Mouse (Mus musculus) hindbrain, embryonic 16.5 days (tissue): ENCODE results near the gene Zfp60. TPM values are rescaled to one million over a fixed set of nuclear protein-coding genes. Genes with fewer than 3 reads are reported as not detected.

Experiments used
- ATAC-seq: fragments of 200-750 bp; cut with Nextera tagmentation; 2 replicates; pipeline ENCODE4 v1.8.0; 2017; ENCODE audit warnings: moderate TSS enrichment, moderate library complexity
- H3K27ac ChIP-seq: fragments of 300-500 bp; sonication (generic); 2 replicates; pipeline ENCODE4 v1.5.1; 2014; ENCODE audit warnings: low read depth, mild to moderate bottlenecking, control low read depth, low read length, moderate library complexity
- H3K27me3 ChIP-seq: fragments of 300-500 bp; sonication (generic); replicated peaks from 2 replicates; pipeline ENCODE4 v1.6.1; 2014; ENCODE audit warnings: low read length; ENCODE audit not compliant: control insufficient read depth, insufficient read depth
- H3K36me3 ChIP-seq: fragments of 300-500 bp; sonication (generic); 2 replicates; pipeline ENCODE4 v1.6.1; 2014; ENCODE audit warnings: mild to moderate bottlenecking, low read length, moderate library complexity, mixed read lengths; ENCODE audit not compliant: control insufficient read depth, insufficient read depth
- H3K4me1 ChIP-seq: fragments of 300-500 bp; sonication (generic); 2 replicates; pipeline ENCODE4 v1.6.1; 2014; ENCODE audit warnings: low read depth, low read length; ENCODE audit not compliant: control insufficient read depth, insufficient read depth
- H3K4me2 ChIP-seq: fragments of 300-500 bp; sonication (generic); 2 replicates; pipeline ENCODE4 v1.6.1; 2014; ENCODE audit warnings: mild to moderate bottlenecking, low read length, control low read depth, moderate library complexity
- H3K4me3 ChIP-seq: fragments of 300-500 bp; sonication (generic); 2 replicates; pipeline ENCODE4 v1.5.1; 2014; ENCODE audit warnings: mild to moderate bottlenecking, low read length, control low read depth, moderate library complexity
- H3K9ac ChIP-seq: fragments of 300-500 bp; sonication (generic); 2 replicates; pipeline ENCODE4 v1.6.1; 2014; ENCODE audit warnings: low read depth, mild to moderate bottlenecking, control low read depth, low read length, moderate library complexity
- H3K9me3 ChIP-seq: fragments of 300-500 bp; sonication (generic); 2 replicates; pipeline ENCODE4 v1.6.1; 2014; ENCODE audit warnings: mild to moderate bottlenecking, low read length, moderate library complexity; ENCODE audit not compliant: control insufficient read depth
- WGBS: fragments of 180-500 bp; shearing (Covaris S2); extraction: QIAGEN DNeasy Blood & Tissue Kit; methylation state at CpG from one replicate; pipeline ENCODE4 v1.1.7; 2014; 5-methylcytosine and 5-hydroxymethylcytosine counted together
- polyA plus RNA-seq: library from polyadenylated mRNA; unstranded; fragments of >200 nt; fragmentation: Nextera tagmentation; extraction: Ambion mirVana; gene quantifications from 2 replicates; pipeline ENCODE4 v1.2.1, GENCODE M21; 2015

Gene Zfp60
- 84.1 and 94.2 TPM in 2 replicates for polyA plus RNA-seq

GRCm38 (mm10) chr7:27731281-27731883, at the start of gene Zfp60:
Gene Zfp60, plus strand, starts transcription at chr7:27731389.
- peak within 1 kb of the TSS; percentile 86 for H3K9ac ChIP-seq
- H3K36me3 ChIP-seq = no peaks in the 10 kb centered on the region
- no peaks in the 10 kb centered on the region for H3K9me3 ChIP-seq
- peaks cover 26% of the 10 kb centered on the region for H3K4me1 ChIP-seq
- H3K27ac ChIP-seq = peak within 1 kb of the TSS; percentile 98
- peak; percentile 95 for ATAC-seq
- under 1% methylated on average over 35 of the region's 35 CpGs for WGBS
- H3K4me3 ChIP-seq = peak within 1 kb of the TSS; percentile 60
- peak within 1 kb of the TSS; percentile 65 for H3K4me2 ChIP-seq
- H3K27me3 ChIP-seq = no peaks in the 10 kb centered on the region

- no peaks in the 10 kb centered on the region for H3K9me3 ChIP-seq
- no peaks in the 10 kb centered on the region for H3K27me3 ChIP-seq
- H3K9ac ChIP-seq = no peak overlapping the region
- no peak for ATAC-seq
- no peak overlapping the region for H3K4me3 ChIP-seq
- H3K36me3 ChIP-seq = no peaks in the 10 kb centered on the region
- H3K4me2 ChIP-seq = no peak overlapping the region
- H3K4me1 ChIP-seq = peaks cover 2% of the 10 kb centered on the region
- no peak overlapping the region for H3K27ac ChIP-seq
- 79% methylated on average over 2 of the region's 2 CpGs for WGBS
Measured at GRCm38 (mm10) chr7:27683218-27683617, 48.0 kb upstream of the Zfp60 start.

- Histone ChIP-seq H3K36me3 (no peaks in the 10 kb centered on the region), H3K9ac (no peak overlapping the region; the same call in 1 of the 2 replicates)
Measured at GRCm38 (mm10) chr7:27685220-27685619, 46.0 kb upstream of the Zfp60 start.

GRCm38 (mm10) chr7:27685681-27686080, 45.5 kb upstream of the Zfp60 start:
- Histone ChIP-seq H3K4me3 (peak overlapping the region; percentile 7; the same call in 1 of the 2 replicates), H3K4me2 (peak overlapping the region; percentile 50), H3K36me3 (no peaks in the 10 kb centered on the region), H3K9me3 (no peaks in the 10 kb centered on the region), H3K9ac (peak overlapping the region; percentile 35; the same call in 1 of the 2 replicates), H3K4me1 (peaks cover 13% of the 10 kb centered on the region), H3K27ac (no peak overlapping the region), H3K27me3 (no peaks in the 10 kb centered on the region)
- no peak for ATAC-seq
- WGBS = 0% methylated on average over 6 of the region's 6 CpGs

More at GRCm38 (mm10) chr7:27685220-27685619, 46.0 kb upstream of the Zfp60 start:
- no peaks in the 10 kb centered on the region for H3K9me3 ChIP-seq
- 40% methylated on average over 5 of the region's 5 CpGs for WGBS
- ATAC-seq = no peak
- peaks cover 11% of the 10 kb centered on the region for H3K4me1 ChIP-seq
- H3K4me2 ChIP-seq = peak overlapping the region; percentile 50
- H3K27ac ChIP-seq = no peak overlapping the region
- H3K4me3 ChIP-seq = 0 out of 2 replicates have a peak overlapping the region, but pooled peaks have one; percentile 7
- H3K27me3 ChIP-seq = no peaks in the 10 kb centered on the region

- Histone ChIP-seq H3K27ac (no peak overlapping the region), H3K4me2 (no peak overlapping the region), H3K36me3 (no peaks in the 10 kb centered on the region), H3K4me3 (no peak overlapping the region), H3K9ac (no peak overlapping the region), H3K9me3 (no peaks in the 10 kb centered on the region), H3K4me1 (peaks cover 13% of the 10 kb centered on the region), H3K27me3 (no peaks in the 10 kb centered on the region)
- ATAC-seq = no peak
- WGBS = 92% methylated on average over 1 of the region's 1 CpGs
Measured at GRCm38 (mm10) chr7:27687043-27687442, 44.1 kb upstream of the Zfp60 start.

- H3K27me3 ChIP-seq = no peaks in the 10 kb centered on the region
- no peak for ATAC-seq
- no peak overlapping the region for H3K27ac ChIP-seq
- peaks cover 13% of the 10 kb centered on the region for H3K4me1 ChIP-seq
- H3K36me3 ChIP-seq = no peaks in the 10 kb centered on the region
- 80% methylated on average over 3 of the region's 3 CpGs for WGBS
- H3K4me3 ChIP-seq = no peak overlapping the region
- H3K9me3 ChIP-seq = no peaks in the 10 kb centered on the region
- H3K4me2 ChIP-seq = peak overlapping the region; percentile 82
- no peak overlapping the region for H3K9ac ChIP-seq
Measured at GRCm38 (mm10) chr7:27687836-27688235, 43.4 kb upstream of the Zfp60 start.

GRCm38 (mm10) chr7:27688246-27688788, 42.9 kb upstream of the Zfp60 start:
- H3K4me1 ChIP-seq = peaks cover 13% of the 10 kb centered on the region
- H3K27ac ChIP-seq = peak overlapping the region; percentile 76; the same call in 1 of the 2 replicates
- peak overlapping the region; percentile 51 for H3K4me3 ChIP-seq
- 37% methylated on average over 14 of the region's 14 CpGs for WGBS
- peak overlapping the region; percentile 66 for H3K9ac ChIP-seq
- ATAC-seq = no peak
- no peaks in the 10 kb centered on the region for H3K9me3 ChIP-seq
- no peaks in the 10 kb centered on the region for H3K36me3 ChIP-seq
- no peaks in the 10 kb centered on the region for H3K27me3 ChIP-seq
- peak overlapping the region; percentile 82 for H3K4me2 ChIP-seq

- Histone ChIP-seq H3K4me2 (peak within 1 kb of the TSS; percentile 82), H3K9me3 (no peaks in the 10 kb centered on the region), H3K4me1 (peaks cover 13% of the 10 kb centered on the region), H3K9ac (peak within 1 kb of the TSS; percentile 66), H3K36me3 (no peaks in the 10 kb centered on the region), H3K27me3 (no peaks in the 10 kb centered on the region), H3K4me3 (peak within 1 kb of the TSS; percentile 51), H3K27ac (peak within 1 kb of the TSS; percentile 76)
- under 1% methylated on average over 19 of the region's 19 CpGs for WGBS
- ATAC-seq = peak; percentile 99
Measured at GRCm38 (mm10) chr7:27688815-27689612, 42.2 kb upstream of the Zfp60 start, which contains the start of gene Zfp607b. Gene Zfp607b, plus strand, starts transcription at chr7:27689340.

GRCm38 (mm10) chr7:27691076-27691475, 40.1 kb upstream of the Zfp60 start:
- H3K36me3 ChIP-seq = no peaks in the 10 kb centered on the region
- H3K9ac ChIP-seq = no peak overlapping the region
- 41% methylated on average over 5 of the region's 5 CpGs for WGBS
- peaks cover 13% of the 10 kb centered on the region for H3K4me1 ChIP-seq
- no peak for ATAC-seq
- no peaks in the 10 kb centered on the region for H3K9me3 ChIP-seq
- no peak overlapping the region for H3K4me3 ChIP-seq
- no peak overlapping the region for H3K4me2 ChIP-seq
- H3K27me3 ChIP-seq = no peaks in the 10 kb centered on the region
- H3K27ac ChIP-seq = no peak overlapping the region
